Mouse (Mus musculus) left cerebral cortex, adult 2 months (tissue): ENCODE results near the gene Drc7. TPM values are rescaled to one million over a fixed set of nuclear protein-coding genes. Genes with fewer than 3 reads are reported as not detected.

ENCODE experiments used
- DNase-seq, 2 experiments: peaks; one replicate each; pipeline ENCODE4 v3.0.0; 2021 to 2022; ENCODE audit warnings: low spot score in 2 of 2, mixed read lengths in 1 of 2; ENCODE audit errors: extremely low spot score in 1 of 2
- H3K27ac ChIP-seq: fragments of 200-600 bp; 2 replicates; pipeline ENCODE4 v1.8.1; 2022
- H3K4me3 ChIP-seq: fragments of 200-600 bp; 2 replicates; pipeline ENCODE4 v1.8.1; 2022
- CTCF ChIP-seq: fragments of 200-600 bp; IDR thresholded peaks from 2 replicates; pipeline ENCODE4 v1.8.1; 2022; ENCODE audit warnings: antibody characterized with exemption, mild to moderate bottlenecking, moderate library complexity
- intact Hi-C: fragments of 180-260 bp; cut with DNase I; formaldehyde crosslinking; loops from one replicate; pipeline ENCODE4 v1.15.1; 2025
- total RNA-seq, 2 experiments: library from RNA; stranded (reverse); gene quantifications; 2 replicates each; pipeline ENCODE4 v1.2.3; 2021

The Drc7 gene
- total RNA-seq, 2 experiments from 2014 or later: 0.75 to 1.1 TPM

DNA sequence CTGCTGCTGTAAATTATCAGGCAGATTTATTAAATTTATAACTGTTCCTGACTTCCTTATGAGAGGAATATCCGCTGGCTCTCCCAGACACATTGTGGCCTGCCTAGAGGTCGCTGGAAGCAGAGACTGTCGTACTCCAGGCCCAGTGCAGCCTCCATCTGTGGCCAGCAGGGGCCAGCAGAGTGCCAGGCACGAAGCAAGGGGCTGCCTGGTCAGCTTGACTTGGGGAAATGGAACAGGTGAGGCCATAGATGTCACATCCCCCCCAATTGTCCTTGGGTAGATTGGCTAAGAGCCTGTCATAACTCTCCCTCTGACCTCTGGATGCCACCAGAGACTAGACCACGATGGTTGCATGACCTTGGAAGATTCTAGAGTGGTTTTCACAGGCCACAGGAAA is 44.1 kb downstream of the Drc7 start:
- intact Hi-C loops: loop anchor here (10.0 kb wide), 2 partner anchors 106 to 226 kb away; partner anchors contain the start of gene Kifc3
- peak; percentile 70 to 74 for DNase-seq
- no peak overlapping the region for H3K4me3 ChIP-seq
- TF ChIP-seq CTCF: peak; percentile 99
- H3K27ac ChIP-seq: no peak overlapping the region

DNA sequence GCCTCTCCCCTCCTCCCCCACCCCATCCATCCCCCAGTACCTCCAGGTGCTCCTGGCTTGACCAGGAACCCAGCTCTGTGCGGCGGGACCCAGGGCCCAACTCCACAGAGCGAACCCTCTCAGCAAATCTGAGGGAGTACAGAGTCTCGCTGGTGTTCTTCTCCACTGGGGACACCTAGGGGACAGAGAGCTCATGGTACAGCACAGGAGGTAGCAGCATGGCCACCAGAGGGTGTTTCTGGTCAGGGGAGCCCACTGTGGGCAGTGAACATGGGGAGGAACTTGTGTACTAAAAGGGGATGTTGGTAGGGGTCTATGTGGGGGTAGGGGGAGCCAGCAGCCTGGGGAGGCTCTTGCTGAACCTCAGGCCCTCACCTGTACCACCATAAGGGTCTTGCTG is 47.1 kb downstream of the Drc7 start:
- peak; percentile 27 for TF ChIP-seq CTCF
- DNase-seq: no peak
- intact Hi-C loops: no loop called here
- Histone ChIP-seq H3K4me3 (no peak overlapping the region), H3K27ac (no peak overlapping the region)

DNA sequence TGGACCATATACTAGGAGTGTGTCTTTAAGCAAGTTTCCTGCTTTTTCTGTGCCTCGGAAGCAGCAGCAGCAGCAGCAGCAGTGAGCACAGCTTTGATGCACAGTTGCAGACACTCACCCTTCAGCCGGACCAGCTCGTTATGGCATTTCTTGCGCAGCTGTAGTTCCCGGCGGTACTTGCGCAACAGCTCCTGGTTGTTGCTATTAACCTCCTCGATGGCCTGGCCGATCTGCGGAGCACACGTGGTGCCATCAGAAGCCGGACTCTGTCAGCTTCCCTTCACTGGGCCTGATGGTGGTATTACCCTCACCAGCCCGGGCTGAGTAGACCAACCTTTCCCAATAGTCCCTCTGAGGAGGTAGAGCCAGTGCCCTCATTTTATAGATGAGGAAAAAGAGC is 52.4 kb downstream of the Drc7 start:
- TF ChIP-seq CTCF: no peak
- no peak overlapping the region for H3K27ac ChIP-seq
- no peak for DNase-seq
- intact Hi-C loops: no loop called here
- H3K4me3 ChIP-seq: no peak overlapping the region

DNA sequence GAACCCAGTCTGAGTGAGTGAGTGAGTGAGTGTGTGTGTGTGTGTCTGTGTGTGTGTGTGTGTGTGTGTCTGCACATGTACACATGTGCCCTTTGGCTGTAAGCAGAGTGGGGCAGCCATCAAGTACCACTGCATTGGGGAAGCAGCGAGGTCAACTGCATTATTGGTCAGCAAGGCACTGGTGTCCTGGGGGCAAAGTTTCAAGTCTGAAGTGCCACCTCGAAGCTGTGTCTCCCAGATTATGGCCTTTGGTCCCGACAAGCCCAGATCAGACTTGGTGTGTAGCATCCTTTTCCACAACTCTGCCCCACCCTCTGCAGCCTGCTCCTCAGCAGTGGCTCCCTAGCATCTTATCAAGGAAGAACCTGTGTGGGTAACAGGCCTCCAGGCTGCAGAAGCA is 57.7 kb downstream of the Drc7 start:
- TF ChIP-seq CTCF: no peak
- Histone ChIP-seq H3K4me3 (no peak overlapping the region), H3K27ac (no peak overlapping the region)
- no peak for DNase-seq
- intact Hi-C loops: no loop called here

DNA sequence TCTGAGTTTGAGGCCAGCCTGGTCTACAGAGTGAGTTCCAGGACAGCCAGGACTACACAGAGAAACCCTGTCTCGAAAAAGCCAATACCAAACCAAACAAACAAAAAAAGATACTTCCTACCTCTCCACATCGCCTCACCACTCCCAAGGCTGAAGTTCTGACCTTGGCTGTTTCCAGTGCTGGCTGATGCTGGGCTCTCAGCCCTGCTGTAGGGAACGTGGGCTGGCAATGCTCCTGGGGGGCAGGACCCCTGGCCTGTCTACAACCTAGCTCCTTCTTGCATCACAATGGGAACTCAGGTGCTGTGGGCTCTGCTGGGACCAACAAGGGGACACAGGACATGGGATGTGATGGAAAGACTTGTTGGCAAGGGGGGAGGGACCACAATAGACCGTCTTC is 58.2 kb downstream of the Drc7 start:
- no peak for TF ChIP-seq CTCF
- peak in 1 of 2 experiments; percentile 8 for DNase-seq
- intact Hi-C loops: no loop called here
- H3K27ac ChIP-seq: no peak overlapping the region
- no peak overlapping the region for H3K4me3 ChIP-seq

DNA sequence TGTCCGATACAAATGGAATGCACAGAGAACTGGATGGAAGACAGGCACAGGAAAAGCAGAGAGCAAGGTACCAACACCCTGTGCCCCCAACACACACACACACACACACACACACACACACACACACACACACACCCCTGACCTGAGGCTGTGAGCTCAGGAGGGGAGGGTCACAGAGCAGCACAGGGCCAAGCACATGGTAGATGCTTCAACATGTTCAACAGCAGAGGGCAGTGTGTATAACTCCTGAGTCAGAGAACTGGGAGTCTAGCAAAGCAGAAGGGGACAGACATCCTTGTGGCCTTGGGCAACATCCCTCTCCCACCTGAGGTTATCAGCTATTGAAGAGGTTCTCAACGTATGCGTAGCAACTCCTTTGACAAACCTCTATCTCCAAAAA is 58.8 kb downstream of the Drc7 start:
- peak in 1 of 2 experiments; percentile 14 for DNase-seq
- H3K4me3 ChIP-seq: no peak overlapping the region

DNA sequence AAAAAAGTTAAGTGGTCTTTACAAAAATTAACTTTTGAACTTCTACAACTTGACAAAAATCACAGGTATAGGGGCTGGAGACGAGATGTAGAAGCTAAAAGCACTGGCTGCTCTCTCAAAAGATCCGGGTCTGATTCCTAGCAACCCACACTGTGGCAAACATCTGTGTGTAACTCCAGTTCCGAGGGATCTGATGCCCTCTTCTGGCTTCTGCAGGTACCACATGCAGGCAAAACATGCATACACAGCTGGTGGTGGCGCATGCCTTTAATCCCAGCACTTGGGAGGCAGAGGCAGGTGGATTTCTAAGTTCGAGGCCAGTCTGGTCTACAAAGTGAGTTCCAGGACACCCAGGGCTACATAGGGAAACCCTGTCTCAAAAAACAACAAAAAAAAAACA is 68.6 kb downstream of the Drc7 start:
- peak; percentile 38 for TF ChIP-seq CTCF
- Histone ChIP-seq H3K4me3 (no peak overlapping the region), H3K27ac (no peak overlapping the region)
- no peak for DNase-seq
- intact Hi-C loops: no loop called here

More for the DNA sequence above, 58.8 kb downstream of the Drc7 start:
- peak; percentile 61 for TF ChIP-seq CTCF
- no peak overlapping the region for H3K27ac ChIP-seq
- intact Hi-C loops: no loop called here

DNA sequence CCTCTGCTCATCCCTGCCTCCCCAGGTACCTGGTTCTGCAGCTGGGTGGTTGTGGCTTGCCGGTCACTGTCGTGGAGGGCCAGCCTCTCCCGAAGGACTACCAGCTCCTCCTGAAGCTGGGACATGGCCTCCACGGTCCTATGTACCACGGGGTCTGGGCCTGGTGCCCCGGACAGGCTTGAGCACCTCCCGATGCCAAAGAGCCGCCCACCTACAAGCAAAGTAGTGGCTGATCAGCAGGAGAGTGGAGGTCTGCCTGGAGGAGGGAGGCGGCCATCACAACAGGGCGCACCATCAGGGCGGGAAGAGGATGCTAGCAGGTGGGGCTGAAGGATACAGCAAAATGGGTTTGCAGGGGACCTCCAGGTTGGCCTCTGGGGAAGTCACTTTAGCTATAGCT is 71.6 kb downstream of the Drc7 start:
- Histone ChIP-seq H3K4me3 (no peak overlapping the region), H3K27ac (no peak overlapping the region)
- DNase-seq: no peak
- TF ChIP-seq CTCF: no peak
- intact Hi-C loops: no loop called here

DNA sequence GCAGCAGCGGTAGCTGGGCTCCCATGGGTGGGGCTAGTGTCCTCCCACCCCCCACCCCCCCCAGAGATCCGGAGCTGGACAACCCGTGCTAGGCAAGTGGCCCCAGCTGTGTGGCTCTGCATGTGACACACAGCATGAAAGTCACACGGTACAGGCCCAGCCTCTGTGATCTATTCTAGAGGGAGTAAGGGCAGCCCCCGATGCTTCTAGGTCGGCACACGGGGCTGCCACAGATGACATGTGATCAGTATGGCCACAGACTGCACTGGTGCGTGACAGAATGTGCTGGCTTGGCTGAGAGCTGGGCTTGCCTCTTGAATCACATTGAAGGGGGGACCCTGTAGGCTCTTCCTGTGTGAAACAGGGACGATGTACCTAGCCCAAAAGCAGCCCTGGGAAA is 72.8 kb downstream of the Drc7 start:
- Histone ChIP-seq H3K27ac (no peak overlapping the region), H3K4me3 (no peak overlapping the region)
- TF ChIP-seq CTCF: no peak
- intact Hi-C loops: no loop called here
- no peak for DNase-seq

Other genes starting within 250 kb of the Drc7 start
- gene Ccl17, start 244.7 kb upstream of the Drc7 start, total RNA-seq: 1 to 10 TPM; 4.6 to 7.9 TPM
- 10 to 100 TPM; 84.5 to 89.1 TPM for gene Coq9, start 216.8 kb upstream of the Drc7 start, total RNA-seq
- gene Ciapin1, start 216.7 kb upstream of the Drc7 start, total RNA-seq: 10 to 100 TPM; 71.4 to 76.8 TPM
- 10 to 100 TPM; 72.1 to 79.8 TPM for gene Polr2c, start 197.7 kb upstream of the Drc7 start, total RNA-seq
- gene Dok4, start 178.8 kb upstream of the Drc7 start, total RNA-seq: 10 to 100 TPM; 17.6 to 19.2 TPM
- gene Ccdc102a, start 137.0 kb upstream of the Drc7 start, total RNA-seq: 1 to 10 TPM; 1.6 to 2.0 TPM
- not detected for gene Adgrg5, start 131.4 kb upstream of the Drc7 start, total RNA-seq
- 10 to 100 TPM; 77.6 to 86.8 TPM for gene Adgrg1, start 80.4 kb upstream of the Drc7 start, total RNA-seq
- under 1 TPM; 0.23 to 0.32 TPM for gene Adgrg3, start 37.4 kb upstream of the Drc7 start, total RNA-seq
- gene Katnb1, start 26.1 kb downstream of the Drc7 start, total RNA-seq: 10 to 100 TPM; 37.6 to 46.2 TPM
- gene Kifc3, start 147.7 kb downstream of the Drc7 start, total RNA-seq: 10 to 100 TPM; 58.4 to 61.5 TPM